Mouse (Mus musculus) brain, embryonic 14.5 days (tissue): Measurements from ENCODE around the gene Tpp1.

Experiments used
- CTCF ChIP-seq: fragments of 200-500 bp; IDR thresholded peaks from 2 replicates; pipeline ENCODE4 v1.5.1; 2012; ENCODE audit warnings: inconsistent platforms, mild to moderate bottlenecking, moderate library complexity, borderline replicate concordance; ENCODE audit not compliant: insufficient read depth, insufficient read length; ENCODE audit errors: extremely low read depth
- POLR2A ChIP-seq: fragments of 200-500 bp; IDR thresholded peaks from 2 replicates; pipeline ENCODE4 v1.6.1; 2012; ENCODE audit warnings: mild to moderate bottlenecking, inconsistent platforms, borderline replicate concordance; ENCODE audit not compliant: poor library complexity, insufficient read depth, insufficient read length, severe bottlenecking; ENCODE audit errors: extremely low read depth

GRCm38 (mm10) chr7:105786506-105787284, 34.7 kb upstream of the Tpp1 start:
- TF ChIP-seq CTCF (no peak), POLR2A (no peak)
